Mouse (Mus musculus) bone marrow, adult 2 months (tissue): ENCODE data around the gene Ss18l2. TPM values are rescaled to one million over a fixed set of nuclear protein-coding genes. Genes with fewer than 3 reads are reported as not detected.

Source experiments
- H3K27ac ChIP-seq: fragments of 200-500 bp; 2 replicates; pipeline ENCODE4 v1.5.1; 2012; ENCODE audit warnings: low read depth, mild to moderate bottlenecking, control low read depth, inconsistent platforms, low read length; ENCODE audit not compliant: control insufficient read depth, poor library complexity, insufficient read depth
- H3K4me1 ChIP-seq: fragments of 200-500 bp; 2 replicates; pipeline ENCODE4 v1.6.1; 2011; ENCODE audit warnings: low read length; ENCODE audit not compliant: control insufficient read depth, insufficient read depth
- H3K4me3 ChIP-seq: fragments of 200-500 bp; replicated peaks from 2 replicates; pipeline ENCODE3; 2011; ENCODE audit warnings: mild to moderate bottlenecking, low read depth, low read length, control low read depth; ENCODE audit not compliant: control insufficient read depth
- CTCF ChIP-seq: fragments of 200-500 bp; IDR thresholded peaks from 2 replicates; pipeline ENCODE4 v1.5.1; 2011; ENCODE audit warnings: low read length, control low read depth; ENCODE audit not compliant: control insufficient read depth, insufficient read depth
- POLR2A ChIP-seq: fragments of 200-500 bp; IDR thresholded peaks from 2 replicates; pipeline ENCODE4 v1.6.1; 2011; ENCODE audit warnings: low read depth, mild to moderate bottlenecking, control low read depth, low read length, borderline replicate concordance; ENCODE audit not compliant: control insufficient read depth
- WGBS: fragments of 180-500 bp; shearing (Covaris S2); methylation state at CpG from one replicate; pipeline ENCODE4 v1.1.7; 2018; 5-methylcytosine and 5-hydroxymethylcytosine counted together
- polyA plus RNA-seq: library from polyadenylated mRNA; stranded (reverse); fragments of >200 nt; gene quantifications from 2 replicates; pipeline ENCODE4 v1.2.4, GENCODE M21; 2011; ENCODE audit warnings: low replicate concordance; ENCODE audit not compliant: missing spikeins, insufficient read depth, insufficient read length

The Ss18l2 gene
- polyA plus RNA-seq, 1 experiment: 72.1 TPM

DNA sequence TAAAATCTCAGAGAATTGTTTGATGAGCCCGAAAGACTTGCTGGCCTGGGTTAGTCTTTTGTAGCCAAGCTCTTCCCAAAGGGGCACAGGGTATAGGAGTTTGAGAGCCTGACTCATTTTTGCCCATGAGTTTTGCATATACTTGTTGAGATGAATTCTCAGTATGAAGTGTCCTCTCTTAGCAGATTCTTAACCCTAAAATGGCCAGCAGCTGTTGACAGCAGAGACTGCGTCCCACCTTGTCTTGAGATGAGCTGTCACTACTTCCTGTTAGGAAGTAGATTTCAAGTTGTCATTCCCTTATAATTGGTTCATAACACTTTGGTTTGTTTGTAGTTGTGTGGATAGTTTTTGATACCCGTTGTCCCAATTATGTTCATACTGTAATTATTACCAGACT is 31.0 kb downstream of the Ss18l2 start:
- Histone ChIP-seq H3K4me3 (no peak overlapping the region), H3K4me1 (no peaks in the 10 kb centered on the region), H3K27ac (no peak overlapping the region)
- TF ChIP-seq CTCF (no peak), POLR2A (no peak)
- 90% methylated on average over 3 of the region's 3 CpGs for WGBS

- no peak overlapping the region for H3K4me3 ChIP-seq
- no peak overlapping the region for H3K27ac ChIP-seq
- WGBS: 37% methylated on average over 8 of the region's 8 CpGs
- no peaks in the 10 kb centered on the region for H3K4me1 ChIP-seq
- TF ChIP-seq POLR2A (no peak), CTCF (no peak)
Measured at GRCm38 (mm10) chr9:121744051-121744450, 33.9 kb downstream of the Ss18l2 start.

DNA sequence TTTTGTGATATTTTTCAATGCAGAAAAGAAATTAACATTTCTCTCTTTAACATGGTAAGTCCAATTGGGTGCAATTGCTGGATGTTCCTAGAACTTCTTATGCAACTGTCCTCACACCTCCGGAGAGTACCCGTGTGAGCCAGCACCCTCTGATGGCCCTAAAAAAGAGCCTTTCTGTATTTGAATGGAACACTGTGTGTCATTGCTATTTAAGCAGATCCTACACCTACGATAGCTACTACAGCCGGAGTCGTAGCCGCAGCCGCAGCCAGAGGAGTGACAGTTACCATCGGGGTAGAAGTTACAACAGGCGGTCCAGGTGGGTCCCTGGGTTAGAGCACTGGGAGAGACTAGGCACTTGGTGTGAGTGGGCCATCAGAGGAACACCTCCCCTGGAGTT is 42.6 kb downstream of the Ss18l2 start:
- 96% methylated on average over 9 of the region's 9 CpGs for WGBS
- no peak for TF ChIP-seq POLR2A
- TF ChIP-seq CTCF: no peak
- no peak overlapping the region for H3K4me3 ChIP-seq

DNA sequence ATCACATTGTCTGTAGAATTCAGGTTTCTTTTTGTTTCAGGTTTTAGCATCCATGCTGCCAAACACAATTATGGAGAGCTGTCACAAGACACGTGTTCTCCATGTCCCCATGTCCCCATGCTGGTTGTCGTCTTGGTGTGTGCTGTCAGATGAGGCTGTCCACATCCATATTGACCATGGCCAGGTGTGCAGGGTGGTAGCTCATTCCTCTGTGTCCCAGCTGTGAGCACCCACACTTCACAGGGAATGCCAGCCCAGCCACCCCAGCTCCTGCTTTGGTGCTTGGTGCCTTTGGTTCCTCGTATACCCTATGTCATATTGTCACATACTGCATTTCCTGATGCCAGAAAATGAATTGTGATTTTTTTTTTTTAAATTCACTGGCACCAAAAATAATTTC is 44.5 kb downstream of the Ss18l2 start:
- Histone ChIP-seq H3K4me1 (no peaks in the 10 kb centered on the region), H3K4me3 (no peak overlapping the region), H3K27ac (no peak overlapping the region)
- WGBS: 89% methylated on average over 3 of the region's 3 CpGs
- TF ChIP-seq POLR2A (no peak), CTCF (no peak)

More for the DNA sequence above, 42.6 kb downstream of the Ss18l2 start:
- Histone ChIP-seq H3K4me1 (no peaks in the 10 kb centered on the region), H3K27ac (no peak overlapping the region)

GRCm38 (mm10) chr9:121756785-121757184 is 46.7 kb downstream of the Ss18l2 start:
- TF ChIP-seq POLR2A (no peak), CTCF (no peak)
- no peak overlapping the region for H3K4me3 ChIP-seq
- 78% methylated on average over 3 of the region's 3 CpGs for WGBS
- H3K4me1 ChIP-seq: no peaks in the 10 kb centered on the region
- H3K27ac ChIP-seq: no peak overlapping the region

DNA sequence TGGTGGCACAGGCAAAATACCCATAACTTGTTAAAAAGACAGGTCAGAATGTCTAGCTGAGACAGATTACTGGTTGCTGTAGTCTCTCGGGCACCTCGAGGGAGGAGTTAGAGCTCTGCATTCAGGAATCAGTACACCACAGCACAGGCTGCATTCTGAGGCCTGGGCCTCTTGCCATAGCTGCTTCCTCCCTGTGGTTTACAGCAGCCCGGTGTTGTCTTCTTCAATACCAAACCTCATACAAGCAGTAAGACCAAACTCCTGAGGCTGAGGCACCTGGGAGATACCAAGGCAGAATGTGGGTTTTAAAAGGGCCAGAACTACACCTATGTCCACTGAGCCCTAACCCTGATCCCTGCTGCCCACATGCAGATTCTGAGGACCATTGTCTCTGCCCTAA is 47.3 kb downstream of the Ss18l2 start:
- WGBS: 4% methylated on average over 3 of the region's 3 CpGs
- no peak for TF ChIP-seq CTCF
- TF ChIP-seq POLR2A: no peak
- H3K4me1 ChIP-seq: no peaks in the 10 kb centered on the region
- H3K27ac ChIP-seq: no peak overlapping the region
- H3K4me3 ChIP-seq: no peak overlapping the region

- H3K4me1 ChIP-seq: no peaks in the 10 kb centered on the region
- H3K27ac ChIP-seq: no peak overlapping the region
- 65% methylated on average over 10 of the region's 10 CpGs for WGBS
- TF ChIP-seq POLR2A: no peak
- no peak for TF ChIP-seq CTCF
- H3K4me3 ChIP-seq: no peak overlapping the region
Measured at GRCm38 (mm10) chr9:121757835-121758814, 48.0 kb downstream of the Ss18l2 start.

DNA sequence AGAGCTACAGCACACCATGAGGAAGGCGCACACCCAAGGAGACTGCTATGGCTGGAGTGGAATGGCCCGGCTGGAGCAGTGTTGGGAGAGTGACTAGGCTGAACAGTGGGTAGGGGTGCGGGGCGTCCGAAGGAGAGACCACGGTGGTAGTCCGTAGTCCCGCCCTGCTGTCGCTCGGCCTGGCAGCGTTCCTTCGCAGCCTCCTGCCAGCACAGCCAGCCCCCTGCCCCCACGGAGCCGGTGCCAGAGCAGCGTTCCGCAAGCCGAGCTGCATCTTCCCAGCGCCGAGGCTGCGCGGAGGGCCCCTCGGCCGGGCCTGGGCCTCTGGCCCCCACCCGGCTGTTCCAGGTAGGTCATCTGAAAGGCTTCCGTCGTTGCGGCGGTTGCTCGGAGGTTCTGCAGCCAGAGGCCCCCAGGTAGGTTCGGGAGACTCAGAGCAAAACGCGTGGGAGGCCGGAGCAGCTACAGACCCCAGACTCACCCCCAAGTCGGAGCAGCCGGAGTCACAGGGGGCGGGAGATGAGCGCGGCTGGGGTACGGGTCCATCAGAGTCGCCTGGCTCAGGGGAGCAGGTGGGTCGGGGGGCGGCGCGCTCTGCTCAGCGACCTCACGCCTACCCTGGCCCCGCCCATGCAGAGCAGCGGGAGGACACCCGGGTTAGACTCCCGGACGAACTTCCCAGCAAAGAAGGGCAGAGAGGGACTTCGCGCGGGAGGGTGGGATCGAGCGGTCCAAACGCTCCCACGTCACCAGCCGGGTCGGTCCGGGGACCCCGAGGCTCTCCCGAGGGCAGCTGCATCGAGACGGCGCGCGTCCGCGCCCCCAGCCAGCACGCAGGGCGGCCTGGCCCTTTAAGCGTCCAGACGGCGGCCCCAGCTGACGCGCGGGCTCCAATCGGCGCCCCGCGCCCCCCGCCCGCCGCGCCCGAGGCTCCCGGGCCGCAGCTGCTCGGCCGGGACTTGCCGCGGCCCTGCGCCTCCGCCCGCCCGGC is 49.3 kb downstream of the Ss18l2 start, which contains the start of gene Zfp651:
TSS of gene Zfp651 (plus strand) at position 240 of the 991 bp plus-strand sequence.
- no peak within 1 kb of the TSS for H3K27ac ChIP-seq
- no peaks in the 10 kb centered on the region for H3K4me1 ChIP-seq
- WGBS: 4% methylated on average over 91 of the region's 97 CpGs
- no peak within 1 kb of the TSS for H3K4me3 ChIP-seq
- no peak for TF ChIP-seq POLR2A
- TF ChIP-seq CTCF: no peak
